Mouse (Mus musculus) CH12.LX (cell line): ENCODE data around the gene Klhl21.

Source experiments
- CTCF ChIP-seq, 2 experiments: IDR thresholded peaks in 1 of 2; conservative IDR thresholded peaks in 1 of 2; 2 replicates each; pipeline ENCODE4 v1.5.1; 2011 to 2012; ENCODE audit warnings: low read depth in 2 of 2, low read length in 2 of 2, improper control_type of control experiment in 1 of 2, inconsistent platforms in 1 of 2, mild to moderate bottlenecking in 1 of 2, moderate library complexity in 1 of 2
- ETS1 ChIP-seq: conservative IDR thresholded peaks from 2 replicates; pipeline ENCODE4 v1.6.1; 2012; ENCODE audit warnings: low read depth, mild to moderate bottlenecking, inconsistent platforms, low read length, improper control_type of control experiment, moderate library complexity
- MAFK ChIP-seq: IDR thresholded peaks from 2 replicates; pipeline ENCODE4 v1.6.1; 2011; ENCODE audit warnings: low read length, improper control_type of control experiment; ENCODE audit not compliant: insufficient replicate concordance
- MAX ChIP-seq: IDR thresholded peaks from 2 replicates; pipeline ENCODE4 v1.6.1; 2011; ENCODE audit warnings: low read length, improper control_type of control experiment
- MEF2A ChIP-seq: IDR thresholded peaks from 2 replicates; pipeline ENCODE4 v1.6.1; 2014; ENCODE audit warnings: low read depth, mild to moderate bottlenecking, inconsistent platforms, low read length, improper control_type of control experiment, borderline replicate concordance
- MXI1 ChIP-seq: IDR thresholded peaks from 2 replicates; pipeline ENCODE4 v1.6.1; 2011; ENCODE audit warnings: mild to moderate bottlenecking, low read depth, low read length, improper control_type of control experiment
- MYC ChIP-seq: IDR thresholded peaks from 2 replicates; pipeline ENCODE4 v1.6.1; 2011; ENCODE audit warnings: low read depth, mild to moderate bottlenecking, improper control_type of control experiment, low read length
- POLR2A ChIP-seq: IDR thresholded peaks from 2 replicates; pipeline ENCODE4 v1.6.1; 2011; ENCODE audit warnings: low read depth, mild to moderate bottlenecking, improper control_type of control experiment, low read length
- RCOR1 ChIP-seq: conservative IDR thresholded peaks from 2 replicates; pipeline ENCODE4 v1.6.1; 2012; ENCODE audit warnings: low read depth, mild to moderate bottlenecking, inconsistent platforms, low read length, improper control_type of control experiment
- TBP ChIP-seq: conservative IDR thresholded peaks from 2 replicates; pipeline ENCODE4 v1.6.1; 2011; ENCODE audit warnings: low read depth, low read length, improper control_type of control experiment
- UBTF ChIP-seq: IDR thresholded peaks from 2 replicates; pipeline ENCODE4 v1.6.1; 2012; ENCODE audit warnings: low read depth, mild to moderate bottlenecking, inconsistent platforms, low read length, improper control_type of control experiment, moderate library complexity
- USF1 ChIP-seq: IDR thresholded peaks from 2 replicates; pipeline ENCODE4 v1.6.1; 2014; ENCODE audit warnings: low read depth, mild to moderate bottlenecking, inconsistent platforms, low read length, improper control_type of control experiment
- ZC3H11A ChIP-seq: IDR thresholded peaks from 2 replicates; pipeline ENCODE4 v1.6.1; 2012; ENCODE audit warnings: low read depth, mild to moderate bottlenecking, inconsistent platforms, low read length, improper control_type of control experiment
- ZNF384 ChIP-seq: IDR thresholded peaks from 2 replicates; pipeline ENCODE4 v1.6.1; 2012; ENCODE audit warnings: low read depth, low read length, improper control_type of control experiment, inconsistent platforms

GRCm38 (mm10) chr4:152043171-152043570 is 34.6 kb downstream of the Klhl21 start:
- TF ChIP-seq TBP (no peak), MAFK (no peak), MAX (no peak), CTCF (conservative IDR thresholded peaks at IDR 0.05 in 1 of 2, IDR thresholded peaks at IDR 0.05 in 1 of 2; ENCODE audit: low read depth in 2 of 2, low read length in 2 of 2) (no peak), MEF2A (no peak), ZC3H11A (no peak), ETS1 (no peak), ZNF384 (no peak), RCOR1 (no peak), UBTF (no peak), USF1 (no peak), POLR2A (no peak), MYC (no peak), MXI1 (no peak)
